Mouse (Mus musculus) left cerebral cortex, adult 8-10 months (tissue): ENCODE data around the gene Npffr2. TPM values are rescaled to one million over a fixed set of nuclear protein-coding genes. Genes with fewer than 3 reads are reported as not detected.

ENCODE experiments used
- total RNA-seq, 4 experiments: library from RNA; stranded (reverse); gene quantifications; 2 replicates each; pipeline ENCODE4 v1.2.4; 2022

Gene Npffr2
- total RNA-seq, 4 experiments from 2014 or later, result 0.30 to 1.1 (median 0.59) TPM

Other genes with a start within 250 kb of the Npffr2 start
- not detected for gene Gc, start 69.5 kb upstream of the Npffr2 start, total RNA-seq